Mouse (Mus musculus) erythroblast, embryonic 14.5 days (primary cell): Measurements from ENCODE around the gene Dhrs3.

Source experiments
- GATA1 ChIP-seq: IDR thresholded peaks from 2 replicates; pipeline ENCODE4 v1.6.1; 2012; ENCODE audit warnings: low read length, inconsistent platforms, mixed read lengths
- TAL1 ChIP-seq: IDR thresholded peaks from 3 replicates; pipeline ENCODE4 v1.6.1; 2012; ENCODE audit warnings: low read length, inconsistent platforms, mixed read lengths

DNA sequence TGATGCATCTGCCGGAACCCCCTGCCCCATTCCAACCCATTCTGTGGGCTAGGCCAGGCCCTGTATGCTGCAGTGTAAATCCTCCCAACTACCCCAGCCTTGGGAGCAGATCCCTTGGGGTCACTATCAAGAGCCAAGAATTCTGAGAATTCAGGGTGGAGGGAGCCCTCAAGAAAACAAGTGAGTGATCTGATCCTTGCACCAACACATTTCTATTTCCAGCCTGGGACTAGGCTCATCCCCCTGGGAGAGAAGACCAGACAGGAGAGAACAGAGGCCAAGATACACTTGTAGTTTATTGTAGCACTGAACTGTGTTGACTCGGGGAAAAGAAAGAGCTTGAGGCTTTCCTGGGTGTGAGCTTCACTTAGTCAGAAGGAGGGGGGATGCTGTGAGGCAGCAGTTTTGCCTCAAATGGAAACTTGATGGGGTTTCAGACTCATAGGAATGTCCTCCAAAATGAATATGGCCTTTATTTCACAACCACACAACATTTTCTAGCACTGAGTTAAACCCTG, 17.0 kb upstream of the Dhrs3 start:
- TF ChIP-seq TAL1 = no peak
- TF ChIP-seq GATA1 = no peak
